Mouse (Mus musculus) left cerebral cortex, postnatal 25 days (tissue): ENCODE measurements around the gene Ppp2r1b. TPM values are rescaled to one million over a fixed set of nuclear protein-coding genes. Genes with fewer than 3 reads are reported as not detected.
"Not testable (repeated sequence)": the region's sequence is repeated elsewhere in the genome, so short reads cannot be mapped to it uniquely, and the experiment has no call there.

Experiments used
- DNase-seq, 2 experiments: peaks; one replicate each; pipeline ENCODE4 v3.0.0; 2022; ENCODE audit warnings: low spot score in 2 of 2, mixed read lengths in 1 of 2
- intact Hi-C: fragments of 180-260 bp; cut with DNase I; formaldehyde crosslinking; loops from one replicate; pipeline ENCODE4 v1.15.1; 2025
- total RNA-seq, 2 experiments: library from RNA; stranded (reverse); gene quantifications; 2 replicates each; pipeline ENCODE4 v1.2.3; 2021

The Ppp2r1b gene
- 10 to 100 TPM; 17.6 to 19.1 TPM for total RNA-seq

- intact Hi-C loops, result loop anchor here (5.0 kb wide), 1 partner anchor 207 kb away; no protein-coding TSS in a partner anchor
- DNase-seq, result no peak
Measured at GRCm38 (mm10) chr9:50845081-50845480, at the start of gene Ppp2r1b. TSS of gene Ppp2r1b (plus strand) at chr9:50845301.

DNA sequence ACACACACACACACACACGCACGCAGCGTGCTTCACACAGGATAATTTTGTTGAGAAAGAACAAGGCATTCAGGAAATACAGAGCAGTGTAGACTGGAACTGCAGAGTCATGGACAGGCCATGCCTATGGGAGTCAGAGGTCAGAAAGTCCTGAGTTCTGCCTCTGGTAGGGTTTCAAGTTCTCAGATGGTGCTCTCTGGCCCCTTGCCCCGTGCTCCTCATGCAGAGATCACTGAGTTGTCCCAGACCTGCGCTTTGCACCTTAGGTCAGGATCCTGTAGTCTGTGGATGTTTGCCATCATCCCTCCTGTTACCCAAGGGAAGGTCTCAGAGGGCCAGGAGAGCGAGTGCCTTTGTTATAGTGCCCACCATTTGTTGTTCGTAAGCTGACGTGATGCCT, 48.3 kb upstream of the Ppp2r1b start:
- DNase-seq, result no peak
- intact Hi-C loops, result no loop called here

GRCm38 (mm10) chr9:50797641-50798040, 47.5 kb upstream of the Ppp2r1b start:
- intact Hi-C loops, result no loop called here
- DNase-seq, result no peak

DNA sequence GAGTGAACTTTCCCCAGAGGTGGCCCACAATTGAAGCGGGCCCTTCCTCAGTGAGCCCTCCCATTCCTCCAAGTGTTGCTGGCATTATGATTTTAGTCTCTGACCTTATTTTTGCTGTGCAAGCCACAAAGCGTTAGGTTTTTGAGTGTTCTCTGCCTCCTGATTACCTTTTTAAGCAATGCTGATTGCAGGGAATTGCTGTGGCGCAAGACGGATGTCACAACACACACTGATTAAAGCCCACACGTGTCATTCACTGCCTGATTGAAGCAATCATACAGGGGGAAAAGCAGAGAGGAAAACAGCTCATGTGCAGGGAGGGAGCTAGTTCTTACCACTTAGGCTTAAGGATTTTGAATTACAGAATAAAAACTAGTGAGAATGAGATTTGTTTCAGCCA, 46.7 kb upstream of the Ppp2r1b start:
- intact Hi-C loops, result no loop called here
- no peak for DNase-seq

GRCm38 (mm10) chr9:50800985-50801384, 44.1 kb upstream of the Ppp2r1b start:
- intact Hi-C loops, result loop anchor here (5.0 kb wide), 2 partner anchors 206 to 251 kb away; partner anchors contain the start of gene Sik2
- peak; percentile 23 to 64 for DNase-seq

GRCm38 (mm10) chr9:50803055-50803671, 41.9 kb upstream of the Ppp2r1b start:
- intact Hi-C loops, result loop anchor here (5.0 kb wide), 2 partner anchors 204 to 249 kb away; partner anchors contain the start of gene Sik2
- DNase-seq, result no peak

DNA sequence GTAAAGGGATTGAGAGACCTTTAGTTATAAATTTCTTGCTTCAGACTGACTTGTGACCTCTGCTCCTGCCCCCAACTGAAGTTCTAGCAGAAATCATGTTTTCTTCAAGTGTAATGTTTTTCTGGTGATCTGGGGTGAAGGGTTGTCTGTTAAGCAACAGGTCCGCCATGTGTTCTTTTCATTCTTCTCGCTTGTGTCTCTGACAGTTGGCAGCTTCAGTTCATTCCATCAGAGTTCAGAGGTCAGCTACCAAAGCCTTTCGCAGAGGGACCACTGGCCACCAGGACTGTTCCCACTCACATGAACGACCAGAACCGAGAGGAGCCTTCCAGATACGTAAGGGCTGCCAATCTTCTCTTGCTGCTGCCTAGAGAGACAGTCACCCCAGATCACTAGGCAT, 36.6 kb upstream of the Ppp2r1b start:
- intact Hi-C loops, result no loop called here
- DNase-seq, result no peak

- intact Hi-C loops, result no loop called here
- DNase-seq, result no peak
Measured at GRCm38 (mm10) chr9:50809146-50809545, 36.0 kb upstream of the Ppp2r1b start.

- no peak for DNase-seq
- intact Hi-C loops, result no loop called here
Measured at GRCm38 (mm10) chr9:50811187-50811586, 33.9 kb upstream of the Ppp2r1b start.

GRCm38 (mm10) chr9:50811746-50812145, 33.4 kb upstream of the Ppp2r1b start:
- no peak for DNase-seq
- intact Hi-C loops, result no loop called here

GRCm38 (mm10) chr9:50813796-50814195, 31.3 kb upstream of the Ppp2r1b start:
- intact Hi-C loops, result no loop called here
- no peak for DNase-seq

DNA sequence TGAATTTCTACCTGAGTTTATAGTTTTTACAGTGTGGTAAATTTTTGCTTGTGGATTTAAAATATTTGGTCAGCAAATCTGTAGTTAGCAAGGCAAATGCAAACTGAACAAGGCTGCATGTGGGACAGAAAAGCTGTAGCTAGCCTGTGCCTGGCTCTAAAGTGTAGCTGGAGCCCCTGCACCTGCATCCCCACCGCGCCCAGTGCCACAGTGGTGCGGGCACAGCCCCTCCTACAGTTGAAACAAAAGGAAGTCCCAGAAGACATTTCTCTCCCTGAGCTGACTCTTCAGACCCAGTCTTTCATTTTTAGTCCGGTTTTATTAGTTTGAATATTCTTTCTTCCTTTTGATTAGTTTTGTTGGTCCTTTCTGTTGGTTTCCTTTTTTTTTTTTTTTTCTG, 29.4 kb upstream of the Ppp2r1b start:
- no peak for DNase-seq
- intact Hi-C loops, result no loop called here

DNA sequence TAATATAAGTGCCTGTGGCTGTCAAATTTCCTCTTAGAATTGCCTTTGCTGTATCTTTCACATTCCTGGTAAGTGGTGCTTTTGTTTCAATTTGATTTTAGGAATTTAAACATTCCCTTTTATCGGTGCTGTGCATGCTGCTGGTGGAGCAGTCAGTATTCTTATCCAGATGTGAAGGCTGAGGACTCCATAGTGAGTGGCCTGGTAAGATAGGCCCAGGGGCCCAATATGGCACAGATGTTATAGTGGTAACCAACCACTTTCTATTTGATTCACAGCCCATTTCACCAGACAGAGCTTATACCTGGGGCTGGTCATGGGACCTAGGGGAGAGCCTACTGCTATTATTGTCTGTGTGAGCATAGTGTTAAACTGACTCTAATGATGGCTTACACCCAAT, 28.6 kb upstream of the Ppp2r1b start:
- no peak for DNase-seq
- intact Hi-C loops, result no loop called here

- DNase-seq, result no peak
- intact Hi-C loops, result no loop called here
Measured at GRCm38 (mm10) chr9:50818050-50818449, 27.1 kb upstream of the Ppp2r1b start.

- intact Hi-C loops, result no loop called here
- DNase-seq, result peak in 1 of 2 experiments; percentile 88
Measured at GRCm38 (mm10) chr9:50819716-50820115, 25.4 kb upstream of the Ppp2r1b start.

DNA sequence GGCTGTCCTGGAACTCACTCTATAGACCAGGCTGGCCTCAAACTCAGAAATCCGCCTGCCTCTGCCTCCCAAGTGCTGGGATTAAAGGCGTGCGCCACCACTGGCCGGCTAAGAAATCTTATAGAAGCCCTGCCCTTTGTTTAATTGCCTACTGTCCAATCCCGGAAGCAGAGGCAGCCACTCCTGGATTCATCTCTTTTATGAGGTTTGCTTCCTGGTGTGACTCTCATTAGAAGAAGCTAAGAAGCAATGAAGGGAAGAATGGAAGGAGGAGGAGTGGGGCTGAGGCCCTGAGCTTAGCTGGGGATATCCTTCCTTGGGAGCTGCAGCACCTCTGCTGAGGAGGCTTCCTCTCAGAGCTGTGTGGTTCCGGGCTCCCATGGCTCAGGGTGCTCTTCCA, 23.4 kb upstream of the Ppp2r1b start:
- intact Hi-C loops, result no loop called here
- DNase-seq, result no peak

GRCm38 (mm10) chr9:50822216-50822615, 22.9 kb upstream of the Ppp2r1b start:
- intact Hi-C loops, result no loop called here
- peak in 1 of 2 experiments; percentile 55 for DNase-seq

- DNase-seq, result no peak
- intact Hi-C loops, result no loop called here
Measured at GRCm38 (mm10) chr9:50823779-50824453, 21.2 kb upstream of the Ppp2r1b start.

GRCm38 (mm10) chr9:50831514-50831913, 13.6 kb upstream of the Ppp2r1b start:
- intact Hi-C loops, result no loop called here

DNA sequence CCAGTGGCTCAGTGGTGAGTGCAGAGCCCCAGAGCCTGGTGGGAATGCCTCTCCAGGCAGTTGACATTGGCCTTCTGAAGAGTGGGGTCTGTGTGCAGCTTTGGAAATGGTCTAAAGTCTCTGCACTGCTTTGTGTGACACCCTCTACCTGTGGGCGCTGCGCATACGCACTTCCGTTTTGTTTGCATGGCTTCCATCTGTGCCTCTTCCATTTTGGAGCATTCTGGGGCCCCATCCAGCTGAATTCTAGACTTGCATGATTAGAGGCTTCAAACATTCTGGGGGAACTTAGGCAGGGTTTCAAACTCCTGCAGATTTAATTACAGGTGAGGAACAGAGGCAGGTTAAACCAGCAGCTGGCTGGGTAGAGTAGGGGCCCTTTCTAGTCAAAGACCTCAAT, 12.9 kb upstream of the Ppp2r1b start:
- intact Hi-C loops, result no loop called here
- DNase-seq, result peak in 1 of 2 experiments; percentile 72

More at GRCm38 (mm10) chr9:50831514-50831913, 13.6 kb upstream of the Ppp2r1b start:
- DNase-seq, result no peak

- DNase-seq, intact Hi-C loops: not testable (repeated sequence)
Measured at GRCm38 (mm10) chr9:50832582-50832981, 12.5 kb upstream of the Ppp2r1b start.
